Mouse (Mus musculus): ENCODE measurements around the gene Pla2g4a.

DNA sequence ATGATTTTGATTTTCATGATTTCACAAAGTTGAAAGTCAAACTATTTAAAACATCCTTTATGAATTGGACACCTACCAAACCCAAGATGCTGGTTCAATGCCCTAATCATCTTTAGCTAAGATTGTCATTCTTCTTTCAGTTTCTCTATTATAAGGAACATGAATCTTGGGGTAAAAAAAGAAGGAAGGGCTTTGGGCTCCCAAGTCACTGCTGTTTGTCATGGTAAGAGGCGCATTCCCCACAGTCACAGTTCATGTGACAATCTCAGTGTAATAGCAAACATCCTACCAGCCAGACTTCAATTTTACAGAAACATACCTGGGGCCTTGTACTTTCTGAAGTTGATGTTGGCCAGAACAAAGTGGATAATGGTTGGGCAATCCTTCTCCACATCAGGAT, 119.2 kb downstream of the Pla2g4a start:
- no peak for TF ChIP-seq CTCF (IDR thresholded peaks at IDR 0.05; ENCODE audit: low read depth, low read length)
- TF ChIP-seq TAL1 (conservative IDR thresholded peaks at IDR 0.05; ENCODE audit: low read depth, low read length) = no peak
- TF ChIP-seq GATA1 (IDR thresholded peaks at IDR 0.05; ENCODE audit: borderline replicate concordance, low read length) = no peak
- no peak for TF ChIP-seq POLR2AphosphoS5 (IDR thresholded peaks at IDR 0.05; ENCODE audit: insufficient replicate concordance, low read depth, low read length)
- TF ChIP-seq GATA2 (IDR thresholded peaks at IDR 0.05; ENCODE audit: borderline replicate concordance, low read depth, low read length) = no peak

Measured in G1E (cell line).